Mouse (Mus musculus) testis, adult 2 months (tissue): ENCODE measurements around the gene G3bp2. TPM values are rescaled to one million over a fixed set of nuclear protein-coding genes. Genes with fewer than 3 reads are reported as not detected.
A peak's percentile ranks its signal among the peaks of the same experiment; 100 is the strongest.

Experiments used
- H3K27ac ChIP-seq: fragments of 200-500 bp; 2 replicates; pipeline ENCODE4 v1.5.1; 2012; ENCODE audit warnings: low read depth, low read length; ENCODE audit not compliant: control insufficient read depth, insufficient read depth
- H3K27me3 ChIP-seq: fragments of 200-500 bp; 2 replicates; pipeline ENCODE4 v1.6.1; 2012; ENCODE audit warnings: mild to moderate bottlenecking, low read length, moderate library complexity; ENCODE audit not compliant: control insufficient read depth, insufficient read depth
- H3K36me3 ChIP-seq: fragments of 200-500 bp; 2 replicates; pipeline ENCODE4 v1.6.1; 2012; ENCODE audit warnings: mild to moderate bottlenecking, low read length; ENCODE audit not compliant: control insufficient read depth, insufficient read depth
- H3K4me1 ChIP-seq: fragments of 200-500 bp; 2 replicates; pipeline ENCODE4 v1.6.1; 2012; ENCODE audit warnings: low read length; ENCODE audit not compliant: control insufficient read depth, insufficient read depth
- H3K4me3 ChIP-seq: fragments of 200-500 bp; 2 replicates; pipeline ENCODE4 v1.5.1; 2012; ENCODE audit warnings: low read depth, mild to moderate bottlenecking, low read length, moderate library complexity, mixed read lengths; ENCODE audit not compliant: control insufficient read depth
- CTCF ChIP-seq: fragments of 200-500 bp; IDR thresholded peaks from 2 replicates; pipeline ENCODE4 v1.5.1; 2012; ENCODE audit warnings: low read depth, mild to moderate bottlenecking, inconsistent platforms, low read length, moderate library complexity; ENCODE audit not compliant: control insufficient read depth, insufficient read depth, insufficient replicate concordance
- POLR2A ChIP-seq: fragments of 200-500 bp; IDR thresholded peaks from 2 replicates; pipeline ENCODE4 v1.6.1; 2012; ENCODE audit warnings: low read depth, mild to moderate bottlenecking, inconsistent platforms, low read length, moderate library complexity; ENCODE audit not compliant: control insufficient read depth
- polyA plus RNA-seq: library from polyadenylated mRNA; depleted of rRNA; stranded (reverse); fragments of >200 nt; gene quantifications from 2 replicates; pipeline ENCODE4 v1.2.3, GENCODE M21; 2012

Gene G3bp2
- polyA plus RNA-seq, 1 experiment: 20.9 TPM

DNA sequence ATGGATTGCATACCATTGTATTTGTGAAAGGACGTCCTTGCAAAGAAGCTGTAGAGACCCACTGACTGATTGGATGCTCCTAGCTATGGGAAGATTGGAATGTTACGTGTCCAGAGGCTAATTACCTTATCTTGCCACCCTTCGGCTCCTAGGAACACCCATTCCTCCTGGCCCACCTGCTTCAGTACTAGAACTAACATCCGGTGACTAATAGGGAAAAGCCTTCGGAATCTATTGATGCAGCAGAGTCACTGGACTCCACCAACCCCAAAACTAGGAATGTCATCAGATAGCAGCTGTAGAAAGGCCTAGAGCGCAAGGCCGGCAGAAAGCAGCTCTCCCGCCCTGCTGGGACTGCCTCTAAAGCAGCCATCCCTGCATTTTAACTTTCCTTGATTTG lies 18.1 kb upstream of the G3bp2 start:
- H3K4me1 ChIP-seq: no peaks in the 10 kb centered on the region
- H3K36me3 ChIP-seq: no peaks in the 10 kb centered on the region
- TF ChIP-seq CTCF (no peak), POLR2A (no peak)
- H3K27me3 ChIP-seq: no peaks in the 10 kb centered on the region
- H3K27ac ChIP-seq: no peak overlapping the region
- H3K4me3 ChIP-seq: no peak overlapping the region

DNA sequence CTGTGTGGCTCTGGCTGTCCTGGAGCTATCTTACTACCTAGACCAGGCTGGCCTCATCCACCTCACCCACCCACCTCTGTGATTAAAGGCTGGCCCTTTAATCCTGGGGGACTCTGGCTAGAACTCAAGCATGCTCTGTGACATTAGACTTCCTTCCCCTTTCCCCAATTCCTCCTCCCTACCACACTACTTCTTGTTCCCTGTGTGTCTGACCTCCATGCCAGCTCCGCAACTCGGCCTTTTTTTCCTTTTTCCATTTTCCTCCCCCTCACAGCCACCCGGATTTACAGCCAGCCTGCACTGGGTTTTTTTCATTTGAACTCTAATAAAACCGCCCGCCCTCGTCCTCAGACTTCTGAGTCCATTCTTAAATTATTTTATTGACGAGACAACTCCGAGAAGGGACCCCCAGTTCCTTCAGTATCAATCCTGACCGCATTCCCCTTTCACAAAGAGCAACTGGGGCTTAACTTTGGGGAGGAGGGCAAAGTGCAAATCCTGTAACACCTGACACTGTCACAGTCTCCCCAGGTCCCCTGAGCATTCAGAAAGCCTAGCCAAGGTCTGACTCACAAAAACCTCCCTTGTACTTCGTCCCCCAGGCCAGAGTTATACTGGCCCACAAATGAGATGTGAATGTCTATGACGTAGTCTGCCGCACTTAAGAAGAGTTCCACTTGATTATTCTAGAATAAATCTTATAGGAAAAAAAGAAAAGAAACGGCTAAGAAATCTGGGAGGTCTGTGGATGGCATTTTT lies 15.0 kb upstream of the G3bp2 start:
- TF ChIP-seq CTCF: no peak
- TF ChIP-seq POLR2A: no peak
- H3K4me1 ChIP-seq: no peaks in the 10 kb centered on the region
- H3K27ac ChIP-seq: no peak overlapping the region
- no peaks in the 10 kb centered on the region for H3K36me3 ChIP-seq
- H3K4me3 ChIP-seq: no peak overlapping the region
- H3K27me3 ChIP-seq: no peaks in the 10 kb centered on the region

DNA sequence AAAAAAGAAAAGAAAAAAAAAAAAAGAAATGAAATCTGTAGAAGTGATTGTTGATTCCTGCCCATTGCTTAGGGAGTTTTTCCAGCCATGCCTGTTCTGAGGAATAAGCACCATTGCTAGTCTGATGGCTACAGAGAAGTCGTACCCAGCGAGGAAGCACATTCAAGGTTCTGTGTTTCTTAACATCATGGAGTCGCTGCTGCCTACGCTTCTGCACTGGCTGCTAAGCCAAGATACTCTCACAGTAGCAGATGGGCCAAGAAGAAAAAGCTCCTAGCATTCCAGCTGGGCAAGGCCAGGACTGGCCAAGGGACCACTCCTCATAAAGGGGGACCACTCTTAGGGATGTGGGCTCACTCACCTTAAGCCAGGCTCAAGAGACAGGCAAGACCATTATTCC lies 14.3 kb upstream of the G3bp2 start:
- no peak for TF ChIP-seq POLR2A
- TF ChIP-seq CTCF: no peak
- Histone ChIP-seq H3K36me3 (no peaks in the 10 kb centered on the region), H3K27ac (no peak overlapping the region), H3K27me3 (no peaks in the 10 kb centered on the region), H3K4me3 (no peak overlapping the region), H3K4me1 (no peaks in the 10 kb centered on the region)

DNA sequence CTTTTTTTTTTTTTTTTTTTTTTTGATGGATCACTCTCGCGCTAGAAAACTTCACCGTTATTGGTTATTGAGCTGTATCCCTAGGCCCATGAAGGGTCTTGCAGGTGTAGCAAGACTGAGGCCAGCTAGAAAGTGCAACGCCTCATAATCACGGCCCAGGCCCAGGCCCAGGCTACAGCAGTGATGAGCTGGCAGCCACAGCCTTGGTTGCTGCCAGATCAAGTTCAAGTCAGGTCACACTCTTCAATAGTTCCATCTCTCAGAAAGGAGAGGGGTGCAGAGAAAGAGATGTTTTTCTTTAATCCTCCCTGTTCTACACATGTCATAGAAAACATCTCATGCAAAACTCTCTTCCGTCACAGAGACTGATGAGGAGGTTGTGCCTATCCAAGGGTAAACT lies 13.3 kb upstream of the G3bp2 start:
- no peaks in the 10 kb centered on the region for H3K27me3 ChIP-seq
- TF ChIP-seq POLR2A: no peak
- TF ChIP-seq CTCF: no peak
- H3K4me1 ChIP-seq: no peaks in the 10 kb centered on the region
- H3K27ac ChIP-seq: no peak overlapping the region
- no peaks in the 10 kb centered on the region for H3K36me3 ChIP-seq
- no peak overlapping the region for H3K4me3 ChIP-seq

DNA sequence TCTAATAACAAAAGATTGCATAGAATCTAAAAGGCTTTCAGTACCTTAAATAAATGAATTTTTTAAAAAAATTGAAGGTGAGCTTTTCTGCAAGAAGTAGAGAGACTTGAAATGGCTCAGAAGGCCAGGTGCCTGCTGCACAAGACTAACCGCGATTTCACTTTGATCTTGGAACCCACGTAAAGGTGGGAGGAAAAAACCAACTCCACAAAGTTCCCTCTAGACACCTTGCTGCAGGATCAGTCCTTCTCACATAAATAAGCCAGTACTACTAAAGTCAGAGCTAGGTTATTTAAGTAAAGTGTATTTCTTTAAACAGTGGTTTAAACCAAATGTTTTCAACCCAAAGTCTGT lies 10.5 kb upstream of the G3bp2 start:
- H3K36me3 ChIP-seq: no peaks in the 10 kb centered on the region
- H3K4me1 ChIP-seq: no peaks in the 10 kb centered on the region
- H3K27ac ChIP-seq: no peak overlapping the region
- TF ChIP-seq POLR2A (no peak), CTCF (no peak)
- H3K4me3 ChIP-seq: no peak overlapping the region
- no peaks in the 10 kb centered on the region for H3K27me3 ChIP-seq

DNA sequence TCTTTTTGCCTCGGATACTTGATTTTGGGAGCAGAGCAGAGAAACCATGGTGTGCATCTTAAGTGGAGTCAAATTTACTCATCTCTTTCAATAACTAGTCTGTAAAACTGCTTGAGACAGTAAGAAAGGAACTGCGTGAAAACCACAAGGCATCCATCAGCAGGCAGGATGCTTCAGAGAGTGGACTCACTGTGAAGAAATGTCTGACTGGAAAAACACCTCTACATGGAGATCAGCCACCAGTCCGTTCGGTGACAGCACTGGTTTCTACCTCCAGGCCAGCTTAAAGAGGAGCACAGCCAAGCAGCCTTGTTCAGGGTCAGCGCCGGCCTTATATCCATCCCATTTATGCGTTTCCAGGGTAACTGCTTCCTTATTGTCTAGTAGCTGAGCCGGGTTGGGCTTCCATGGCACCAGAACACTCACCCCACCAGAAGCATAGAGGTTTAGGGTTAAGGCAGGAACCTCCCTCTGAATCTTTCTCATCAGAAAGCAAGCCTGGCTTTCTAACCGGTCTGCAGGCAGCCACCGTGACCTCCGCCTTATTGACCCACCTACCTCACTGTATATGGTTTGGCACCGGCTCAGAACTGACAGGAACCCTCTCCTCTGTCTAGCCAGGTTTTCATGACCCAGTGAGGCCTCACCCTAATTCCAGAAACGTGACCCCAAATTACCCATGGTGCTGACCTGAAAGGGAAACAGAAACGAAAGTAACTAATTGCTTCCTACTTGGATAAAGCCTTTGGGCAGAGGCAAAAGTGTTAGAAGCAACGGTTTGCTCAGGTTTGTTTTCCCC lies 9.9 kb upstream of the G3bp2 start:
- no peak overlapping the region for H3K4me3 ChIP-seq
- H3K27me3 ChIP-seq: no peaks in the 10 kb centered on the region
- no peak for TF ChIP-seq CTCF
- no peak for TF ChIP-seq POLR2A
- no peaks in the 10 kb centered on the region for H3K4me1 ChIP-seq
- H3K36me3 ChIP-seq: no peaks in the 10 kb centered on the region
- H3K27ac ChIP-seq: 0 out of 2 replicates have a peak overlapping the region, but pooled peaks have one; percentile 24

DNA sequence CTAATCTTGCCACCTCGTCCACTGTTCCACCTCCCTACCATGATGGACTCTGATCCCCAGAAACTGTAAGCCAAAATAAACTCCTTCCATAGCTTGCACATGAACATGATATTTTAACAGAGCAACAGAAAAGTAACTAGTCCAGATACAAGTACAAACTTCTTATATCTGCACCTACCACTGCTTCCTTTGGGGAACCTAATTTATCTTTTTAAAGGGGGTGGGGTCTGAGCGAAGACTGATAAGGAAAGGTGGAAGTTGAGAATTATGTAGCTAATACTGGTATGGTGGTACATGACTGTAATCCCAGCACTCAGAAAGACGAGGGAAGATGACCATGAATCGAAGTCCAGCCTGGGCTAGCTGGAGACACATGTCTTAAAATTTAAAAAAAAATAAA lies 4.0 kb upstream of the G3bp2 start:
- Histone ChIP-seq H3K36me3 (no peaks in the 10 kb centered on the region), H3K27ac (no peak overlapping the region), H3K4me3 (no peak overlapping the region), H3K27me3 (no peaks in the 10 kb centered on the region), H3K4me1 (no peaks in the 10 kb centered on the region)
- no peak for TF ChIP-seq POLR2A
- TF ChIP-seq CTCF: no peak
